Mouse (Mus musculus) small intestine, adult 2 months (tissue): ENCODE measurements around the gene Ivns1abp. TPM values are rescaled to one million over a fixed set of nuclear protein-coding genes. Genes with fewer than 3 reads are reported as not detected.

Experiments
- H3K27ac ChIP-seq: fragments of 200-500 bp; 2 replicates; pipeline ENCODE4 v1.5.1; 2012; ENCODE audit warnings: low read depth, low read length, control low read depth, inconsistent platforms; ENCODE audit not compliant: insufficient read depth
- H3K27me3 ChIP-seq: fragments of 200-500 bp; 2 replicates; pipeline ENCODE4 v1.6.1; 2012; ENCODE audit warnings: mild to moderate bottlenecking, moderate library complexity, low read length, inconsistent platforms; ENCODE audit not compliant: control insufficient read depth, insufficient read depth
- H3K36me3 ChIP-seq: fragments of 200-500 bp; 2 replicates; pipeline ENCODE4 v1.6.1; 2012; ENCODE audit warnings: mild to moderate bottlenecking, low read length, control low read depth, inconsistent platforms; ENCODE audit not compliant: control insufficient read depth, insufficient read depth
- H3K4me1 ChIP-seq: fragments of 200-500 bp; 2 replicates; pipeline ENCODE4 v1.6.1; 2012; ENCODE audit warnings: low read length, inconsistent platforms, mixed read lengths; ENCODE audit not compliant: control insufficient read depth, insufficient read depth, insufficient read length
- H3K4me3 ChIP-seq: fragments of 200-500 bp; 2 replicates; pipeline ENCODE4 v1.5.1; 2012; ENCODE audit warnings: low read depth, mild to moderate bottlenecking, control low read depth, inconsistent platforms, low read length, moderate library complexity
- CTCF ChIP-seq: fragments of 200-500 bp; IDR thresholded peaks from 2 replicates; pipeline ENCODE4 v1.5.1; 2012; ENCODE audit warnings: low read depth, mild to moderate bottlenecking, control low read depth, inconsistent platforms, low read length, moderate library complexity, mixed read lengths; ENCODE audit not compliant: insufficient replicate concordance, insufficient read length; ENCODE audit errors: extremely low read depth
- POLR2A ChIP-seq: fragments of 200-500 bp; IDR thresholded peaks from 2 replicates; pipeline ENCODE4 v1.6.1; 2012; ENCODE audit warnings: low read depth, mild to moderate bottlenecking, control low read depth, inconsistent platforms, low read length, moderate library complexity
- WGBS: fragments of 180-500 bp; shearing (Covaris S2); methylation state at CpG from one replicate; pipeline ENCODE4 v1.1.7; 2018; 5-methylcytosine and 5-hydroxymethylcytosine counted together
- polyA plus RNA-seq: library from polyadenylated mRNA; depleted of rRNA; stranded (reverse); fragments of >200 nt; gene quantifications from 2 replicates; pipeline ENCODE4 v1.2.3, GENCODE M21; 2012

Ivns1abp gene
- polyA plus RNA-seq, 1 experiment, result 37.6 TPM

- H3K27ac ChIP-seq, result peak overlapping the region; percentile 44
- TF ChIP-seq CTCF, result no peak
- no peak for TF ChIP-seq POLR2A
- H3K36me3 ChIP-seq, result no peaks in the 10 kb centered on the region
- peaks cover 18% of the 10 kb centered on the region for H3K4me1 ChIP-seq
- no peaks in the 10 kb centered on the region for H3K27me3 ChIP-seq
- 23% methylated on average over 2 of the region's 2 CpGs for WGBS
- H3K4me3 ChIP-seq, result no peak overlapping the region
These were observed 37.2 kb upstream of the Ivns1abp start for GRCm38 (mm10) chr1:151307059-151307458.

- 25% methylated on average over 3 of the region's 3 CpGs for WGBS
- peaks cover 19% of the 10 kb centered on the region for H3K4me1 ChIP-seq
- no peaks in the 10 kb centered on the region for H3K36me3 ChIP-seq
- TF ChIP-seq CTCF (no peak), POLR2A (no peak)
- H3K27ac ChIP-seq, result peak overlapping the region; percentile 56
- no peak overlapping the region for H3K4me3 ChIP-seq
- no peaks in the 10 kb centered on the region for H3K27me3 ChIP-seq
These were observed 36.5 kb upstream of the Ivns1abp start for GRCm38 (mm10) chr1:151307821-151308220.

- Histone ChIP-seq H3K4me1 (peaks cover 23% of the 10 kb centered on the region), H3K27me3 (no peaks in the 10 kb centered on the region), H3K4me3 (no peak overlapping the region), H3K36me3 (no peaks in the 10 kb centered on the region), H3K27ac (peak overlapping the region; percentile 56)
- WGBS, result 60% methylated on average over 4 of the region's 4 CpGs
- TF ChIP-seq CTCF, result no peak
- no peak for TF ChIP-seq POLR2A
These were observed 35.8 kb upstream of the Ivns1abp start for GRCm38 (mm10) chr1:151308508-151308907.

GRCm38 (mm10) chr1:151310511-151310910 is 33.8 kb upstream of the Ivns1abp start:
- Histone ChIP-seq H3K27me3 (no peaks in the 10 kb centered on the region), H3K27ac (no peak overlapping the region), H3K4me3 (no peak overlapping the region), H3K4me1 (peaks cover 16% of the 10 kb centered on the region), H3K36me3 (no peaks in the 10 kb centered on the region)
- 68% methylated on average over 5 of the region's 5 CpGs for WGBS
- TF ChIP-seq POLR2A (no peak), CTCF (no peak)

- Histone ChIP-seq H3K4me3 (no peak overlapping the region), H3K27ac (no peak overlapping the region), H3K27me3 (no peaks in the 10 kb centered on the region), H3K36me3 (no peaks in the 10 kb centered on the region), H3K4me1 (peaks cover 16% of the 10 kb centered on the region)
- 93% methylated on average over 11 of the region's 11 CpGs for WGBS
- TF ChIP-seq POLR2A (no peak), CTCF (no peak)
These were observed 32.9 kb upstream of the Ivns1abp start for GRCm38 (mm10) chr1:151311379-151311778.

GRCm38 (mm10) chr1:151319267-151319666 is 25.0 kb upstream of the Ivns1abp start:
- Histone ChIP-seq H3K27me3 (no peaks in the 10 kb centered on the region), H3K36me3 (no peaks in the 10 kb centered on the region), H3K27ac (no peak overlapping the region), H3K4me3 (no peak overlapping the region), H3K4me1 (0 out of 2 replicates have a peak, but pooled peaks cover 2% of the 10 kb centered on the region)
- TF ChIP-seq POLR2A (no peak), CTCF (no peak)
- 80% methylated on average over 7 of the region's 7 CpGs for WGBS

GRCm38 (mm10) chr1:151320408-151320807 is 23.9 kb upstream of the Ivns1abp start:
- no peak overlapping the region for H3K27ac ChIP-seq
- H3K36me3 ChIP-seq, result no peaks in the 10 kb centered on the region
- H3K27me3 ChIP-seq, result no peaks in the 10 kb centered on the region
- 0 out of 2 replicates have a peak, but pooled peaks cover 2% of the 10 kb centered on the region for H3K4me1 ChIP-seq
- WGBS, result 46% methylated on average over 4 of the region's 4 CpGs
- H3K4me3 ChIP-seq, result no peak overlapping the region
- no peak for TF ChIP-seq POLR2A
- TF ChIP-seq CTCF, result no peak

- H3K27ac ChIP-seq, result peak overlapping the region; percentile 64; the same call in 1 of the 2 replicates
- WGBS, result 18% methylated on average over 1 of the region's 1 CpGs
These were observed 18.9 kb upstream of the Ivns1abp start for GRCm38 (mm10) chr1:151325328-151325727.

More at GRCm38 (mm10) chr1:151325328-151325727, 18.9 kb upstream of the Ivns1abp start:
- TF ChIP-seq POLR2A (no peak), CTCF (no peak)
- Histone ChIP-seq H3K4me1 (peaks cover 18% of the 10 kb centered on the region; the same call in 1 of the 2 replicates), H3K36me3 (no peaks in the 10 kb centered on the region), H3K27me3 (no peaks in the 10 kb centered on the region), H3K4me3 (no peak overlapping the region)
